Mouse (Mus musculus) neural tube, embryonic 14.5 days (tissue): ENCODE measurements around the gene Marc2. TPM values are rescaled to one million over a fixed set of nuclear protein-coding genes. Genes with fewer than 3 reads are reported as not detected.

Experiments used
- ATAC-seq: fragments of 200-750 bp; cut with Nextera tagmentation; 2 replicates; pipeline ENCODE4 v1.8.0; 2017; ENCODE audit warnings: low read depth, mild to moderate bottlenecking, moderate TSS enrichment, moderate library complexity
- H3K27ac ChIP-seq: fragments of 300-500 bp; sonication (generic); 2 replicates; pipeline ENCODE4 v1.5.1; 2014; ENCODE audit warnings: low read depth, mild to moderate bottlenecking, control low read depth, low read length, moderate library complexity, mixed read lengths
- H3K27me3 ChIP-seq: fragments of 300-500 bp; sonication (generic); 2 replicates; pipeline ENCODE4 v1.6.1; 2014; ENCODE audit warnings: low read length; ENCODE audit not compliant: control insufficient read depth, insufficient read depth
- H3K36me3 ChIP-seq: fragments of 300-500 bp; sonication (generic); 2 replicates; pipeline ENCODE4 v1.6.1; 2014; ENCODE audit warnings: low read length, mixed read lengths; ENCODE audit not compliant: control insufficient read depth, insufficient read depth
- H3K4me1 ChIP-seq: fragments of 300-500 bp; sonication (generic); 2 replicates; pipeline ENCODE4 v1.6.1; 2014; ENCODE audit warnings: low read length; ENCODE audit not compliant: control insufficient read depth, insufficient read depth
- H3K4me2 ChIP-seq: fragments of 300-500 bp; sonication (generic); 2 replicates; pipeline ENCODE4 v1.6.1; 2014; ENCODE audit warnings: mild to moderate bottlenecking, low read depth, low read length, control low read depth
- H3K4me3 ChIP-seq: fragments of 300-500 bp; sonication (generic); 2 replicates; pipeline ENCODE4 v1.5.1; 2014; ENCODE audit warnings: low read depth, low read length, control low read depth, mixed read lengths
- H3K9ac ChIP-seq: fragments of 300-500 bp; sonication (generic); replicated peaks from 2 replicates; pipeline ENCODE4 v1.6.1; 2014; ENCODE audit warnings: low read depth, mild to moderate bottlenecking, control low read depth, low read length, mixed read lengths
- H3K9me3 ChIP-seq: fragments of 300-500 bp; sonication (generic); 2 replicates; pipeline ENCODE4 v1.6.1; 2016; ENCODE audit warnings: low read length; ENCODE audit not compliant: control insufficient read depth
- WGBS: fragments of 180-500 bp; shearing (Covaris S2); extraction: QIAGEN DNeasy Blood & Tissue Kit; methylation state at CpG from one replicate; pipeline ENCODE4 v1.1.7; 2014; 5-methylcytosine and 5-hydroxymethylcytosine counted together
- polyA plus RNA-seq: library from polyadenylated mRNA; unstranded; fragments of >200 nt; fragmentation: Nextera tagmentation; extraction: Ambion mirVana; gene quantifications from 2 replicates; pipeline ENCODE4 v1.2.1, GENCODE M21; 2014

Gene Marc2
- polyA plus RNA-seq = 108 and 125 TPM in 2 replicates

- Histone ChIP-seq H3K9ac (peak within 1 kb of the TSS; percentile 82), H3K9me3 (no peaks in the 10 kb centered on the region), H3K4me3 (peak within 1 kb of the TSS; percentile 83), H3K36me3 (no peaks in the 10 kb centered on the region), H3K4me1 (peaks cover 9% of the 10 kb centered on the region), H3K27me3 (peaks cover 2% of the 10 kb centered on the region; the same call in 1 of the 2 replicates), H3K4me2 (peak within 1 kb of the TSS; percentile 88), H3K27ac (peak within 1 kb of the TSS; percentile 48; the same call in 1 of the 2 replicates)
- no peak; the same call in 1 of the 2 replicates for ATAC-seq
- WGBS = 4% methylated on average over 18 of the region's 18 CpGs
These were observed at the start of gene Marc2 for GRCm38 (mm10) chr1:184846092-184846750. TSS of gene Marc2 (minus strand) at chr1:184846451.

GRCm38 (mm10) chr1:184891998-184892397 is 45.7 kb upstream of the Marc2 start:
- Histone ChIP-seq H3K36me3 (peaks cover 2% of the 10 kb centered on the region; the same call in 1 of the 2 replicates), H3K27ac (no peak overlapping the region), H3K27me3 (no peaks in the 10 kb centered on the region), H3K4me1 (no peaks in the 10 kb centered on the region), H3K9me3 (no peaks in the 10 kb centered on the region), H3K4me2 (no peak overlapping the region), H3K9ac (no peak overlapping the region), H3K4me3 (no peak overlapping the region)
- no peak for ATAC-seq
- 76% methylated on average over 3 of the region's 3 CpGs for WGBS

DNA sequence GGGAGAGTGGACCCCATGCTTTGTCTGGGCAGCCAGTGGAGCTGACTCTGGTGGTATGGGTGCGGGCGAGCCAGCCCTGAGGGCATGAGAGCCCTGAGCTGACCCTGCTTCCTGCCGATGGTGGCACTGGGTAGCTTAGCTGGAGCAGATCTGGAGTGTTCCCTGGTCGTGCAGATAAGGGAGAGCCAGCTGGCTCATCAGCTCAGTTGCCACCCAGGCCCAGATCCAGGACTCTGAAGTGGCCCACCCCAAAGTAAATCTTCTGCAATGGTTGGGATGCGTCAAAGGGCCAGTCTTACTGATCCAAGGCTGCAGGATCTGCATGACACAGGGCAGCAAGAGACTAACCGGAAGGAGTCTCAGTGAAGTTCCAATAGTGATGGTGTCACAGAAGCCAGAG is 43.2 kb upstream of the Marc2 start:
- no peak for ATAC-seq
- 89% methylated on average over 6 of the region's 6 CpGs for WGBS

GRCm38 (mm10) chr1:184886160-184886559 is 39.9 kb upstream of the Marc2 start:
- no peak for ATAC-seq
- 0 out of 2 replicates have a peak, but pooled peaks cover 4% of the 10 kb centered on the region for H3K4me1 ChIP-seq
- H3K4me3 ChIP-seq = no peak overlapping the region
- H3K4me2 ChIP-seq = no peak overlapping the region
- 73% methylated on average over 1 of the region's 1 CpGs for WGBS
- peaks cover 14% of the 10 kb centered on the region for H3K27me3 ChIP-seq
- no peaks in the 10 kb centered on the region for H3K9me3 ChIP-seq
- no peak overlapping the region for H3K9ac ChIP-seq
- no peak overlapping the region for H3K27ac ChIP-seq
- H3K36me3 ChIP-seq = no peaks in the 10 kb centered on the region

More for the DNA sequence above, 43.2 kb upstream of the Marc2 start:
- Histone ChIP-seq H3K27ac (no peak overlapping the region), H3K36me3 (no peaks in the 10 kb centered on the region), H3K9me3 (no peaks in the 10 kb centered on the region), H3K4me2 (no peak overlapping the region), H3K4me1 (no peaks in the 10 kb centered on the region), H3K9ac (no peak overlapping the region), H3K27me3 (no peaks in the 10 kb centered on the region), H3K4me3 (no peak overlapping the region)

DNA sequence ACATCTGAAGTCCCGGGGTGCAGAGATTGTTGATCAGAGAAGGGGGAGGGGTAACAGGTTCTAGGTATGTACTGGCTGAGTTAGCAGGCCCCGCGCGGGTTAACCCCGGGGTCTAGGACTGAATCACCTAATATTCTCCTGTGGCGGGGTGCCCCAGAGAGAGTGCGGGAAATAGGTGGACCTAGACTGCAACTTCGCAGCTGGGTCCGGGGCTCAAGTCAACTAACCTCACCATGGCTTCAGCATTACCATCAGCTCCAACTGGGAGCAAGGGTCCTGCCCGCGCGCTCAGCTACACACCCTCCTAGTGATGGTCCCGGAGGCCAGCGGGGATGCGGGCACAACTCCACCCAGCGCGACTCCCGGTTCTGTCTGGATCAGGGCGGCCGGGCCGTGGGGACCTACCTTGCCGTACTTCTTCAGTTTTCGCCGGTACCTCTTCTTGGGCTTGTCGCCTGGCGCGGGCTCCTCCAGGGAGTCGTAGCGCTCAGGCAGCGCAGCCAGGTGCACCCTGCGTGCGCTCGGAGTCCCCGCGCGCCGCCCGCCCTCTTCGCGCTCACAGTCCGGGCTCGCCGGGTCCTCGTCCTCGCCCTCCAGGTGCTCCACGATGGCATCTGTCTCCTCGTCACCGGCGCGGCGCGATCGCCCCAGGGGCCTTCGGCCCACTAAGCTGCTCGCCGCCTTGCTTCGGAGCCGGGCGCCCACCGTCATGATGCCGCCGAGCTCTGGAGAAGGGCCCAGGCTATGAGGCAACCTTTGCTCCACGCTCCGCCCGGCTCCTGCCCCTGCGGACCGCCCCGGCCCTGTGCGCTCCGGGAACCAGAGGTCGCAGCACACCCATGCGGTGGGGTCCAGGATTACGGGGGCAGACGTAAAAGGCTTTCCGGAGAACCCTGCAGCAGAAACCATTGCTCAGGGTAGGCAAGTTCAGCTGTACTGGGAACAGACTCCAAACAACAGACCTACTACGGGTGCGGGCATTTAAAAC is 36.3 kb upstream of the Marc2 start, which contains the start of gene C130074G19Rik:
Gene C130074G19Rik, minus strand, starts transcription at position 938 of the 988 bp plus-strand sequence.
- ATAC-seq = peak; percentile 38; the same call in 1 of the 2 replicates
- H3K36me3 ChIP-seq = no peaks in the 10 kb centered on the region
- no peaks in the 10 kb centered on the region for H3K9me3 ChIP-seq
- H3K27ac ChIP-seq = no peak within 1 kb of the TSS
- H3K9ac ChIP-seq = peak within 1 kb of the TSS; percentile 48
- 2% methylated on average over 77 of the region's 77 CpGs for WGBS
- 0 out of 2 replicates have a peak, but pooled peaks cover 4% of the 10 kb centered on the region for H3K4me1 ChIP-seq
- H3K4me3 ChIP-seq = peak within 1 kb of the TSS; percentile 39
- peak within 1 kb of the TSS; percentile 68 for H3K4me2 ChIP-seq
- peaks cover 14% of the 10 kb centered on the region for H3K27me3 ChIP-seq

- H3K4me1 ChIP-seq = 0 out of 2 replicates have a peak, but pooled peaks cover 4% of the 10 kb centered on the region
- no peaks in the 10 kb centered on the region for H3K9me3 ChIP-seq
- peaks cover 14% of the 10 kb centered on the region for H3K27me3 ChIP-seq
- no peak for ATAC-seq
- H3K4me2 ChIP-seq = no peak overlapping the region
- H3K9ac ChIP-seq = no peak overlapping the region
- H3K36me3 ChIP-seq = no peaks in the 10 kb centered on the region
- peak overlapping the region; percentile 39; the same call in 1 of the 2 replicates for H3K4me3 ChIP-seq
- 68% methylated on average over 7 of the region's 7 CpGs for WGBS
- H3K27ac ChIP-seq = no peak overlapping the region
These were observed 35.6 kb upstream of the Marc2 start for GRCm38 (mm10) chr1:184881861-184882260.

GRCm38 (mm10) chr1:184881211-184881610 is 35.0 kb upstream of the Marc2 start:
- no peak overlapping the region for H3K4me2 ChIP-seq
- H3K4me3 ChIP-seq = no peak overlapping the region
- no peaks in the 10 kb centered on the region for H3K36me3 ChIP-seq
- H3K9me3 ChIP-seq = no peaks in the 10 kb centered on the region
- 88% methylated on average over 5 of the region's 5 CpGs for WGBS
- H3K27me3 ChIP-seq = peaks cover 14% of the 10 kb centered on the region
- no peak for ATAC-seq
- H3K9ac ChIP-seq = no peak overlapping the region
- H3K27ac ChIP-seq = no peak overlapping the region
- H3K4me1 ChIP-seq = 0 out of 2 replicates have a peak, but pooled peaks cover 4% of the 10 kb centered on the region

DNA sequence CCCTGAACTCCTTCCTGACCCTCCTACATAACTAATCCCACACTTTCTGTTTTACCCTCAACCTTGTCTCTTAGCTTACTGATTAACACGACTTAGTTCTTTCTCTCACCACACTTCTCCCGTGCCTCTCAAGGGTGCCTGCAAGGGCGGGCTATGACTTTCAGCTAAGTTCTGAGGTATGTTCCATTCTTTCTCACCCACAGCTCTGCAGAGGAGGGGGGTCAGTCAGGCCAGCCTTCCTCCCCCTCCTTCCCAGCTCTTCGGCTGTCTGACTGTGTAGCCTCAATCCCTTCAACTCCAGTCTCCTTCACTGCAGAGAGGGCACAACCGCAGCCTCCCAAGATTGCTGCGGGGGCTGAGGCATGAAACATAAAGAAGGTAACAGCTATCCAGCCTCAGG is 32.6 kb upstream of the Marc2 start:
- no peak overlapping the region for H3K9ac ChIP-seq
- no peak overlapping the region for H3K4me3 ChIP-seq
- ATAC-seq = no peak
- no peak overlapping the region for H3K4me2 ChIP-seq
- no peaks in the 10 kb centered on the region for H3K9me3 ChIP-seq
- H3K4me1 ChIP-seq = 0 out of 2 replicates have a peak, but pooled peaks cover 4% of the 10 kb centered on the region
- no peak overlapping the region for H3K27ac ChIP-seq
- H3K36me3 ChIP-seq = no peaks in the 10 kb centered on the region
- peaks cover 13% of the 10 kb centered on the region for H3K27me3 ChIP-seq
- 63% methylated on average over 6 of the region's 6 CpGs for WGBS
